Mouse (Mus musculus) monocyte, adult 2 months (primary cell): ENCODE results near the gene Slc2a13.

ENCODE experiments used
- DNase-seq, 2 experiments: peaks; one replicate each; pipeline ENCODE4 v3.0.0; 2022; ENCODE audit warnings: low spot score in 2 of 2, low read depth in 1 of 2

Gene Slc2a13

GRCm38 (mm10) chr15:91279571-91279970 is 293.5 kb downstream of the Slc2a13 start:
- no peak for DNase-seq

GRCm38 (mm10) chr15:91275961-91276360 is 297.1 kb downstream of the Slc2a13 start:
- DNase-seq = no peak

GRCm38 (mm10) chr15:91268532-91268931 is 304.5 kb downstream of the Slc2a13 start:
- DNase-seq = no peak

GRCm38 (mm10) chr15:91263926-91264325 is 309.1 kb downstream of the Slc2a13 start:
- DNase-seq = no peak

- DNase-seq = no peak
These were observed 312.5 kb downstream of the Slc2a13 start for GRCm38 (mm10) chr15:91260578-91260977.

- no peak for DNase-seq
These were observed 315.9 kb downstream of the Slc2a13 start for GRCm38 (mm10) chr15:91257140-91257539.

GRCm38 (mm10) chr15:91255308-91255707 is 317.8 kb downstream of the Slc2a13 start:
- DNase-seq = no peak

- no peak for DNase-seq
These were observed 320.1 kb downstream of the Slc2a13 start for GRCm38 (mm10) chr15:91252956-91253355.

- no peak for DNase-seq
These were observed 321.3 kb downstream of the Slc2a13 start for GRCm38 (mm10) chr15:91251544-91252408.

- no peak for DNase-seq
These were observed 322.2 kb downstream of the Slc2a13 start for GRCm38 (mm10) chr15:91250815-91251214.

- no peak for DNase-seq
These were observed 332.3 kb downstream of the Slc2a13 start for GRCm38 (mm10) chr15:91240683-91241335.

GRCm38 (mm10) chr15:91237294-91237693 is 335.8 kb downstream of the Slc2a13 start:
- no peak for DNase-seq
